Mouse (Mus musculus) adrenal gland, adult 18-20 months (tissue): ENCODE measurements around the gene Top2a. TPM values are rescaled to one million over a fixed set of nuclear protein-coding genes. Genes with fewer than 3 reads are reported as not detected.

Experiments
- DNase-seq, 2 experiments: peaks; one replicate each; pipeline ENCODE4 v3.0.0; 2021 to 2022; ENCODE audit warnings: low spot score in 2 of 2
- total RNA-seq, 2 experiments: library from RNA; stranded (reverse); gene quantifications; 1 replicate in 1 of 2; 2 replicates in 1 of 2; pipeline ENCODE4 v1.2.3; 2021

Gene Top2a
- total RNA-seq, 2 experiments from 2014 or later, result 3.2 to 4.3 TPM

GRCm38 (mm10) chr11:98966499-98967141 lies 57.4 kb downstream of the Top2a start:
- DNase-seq, result peak; percentile 52 to 66

GRCm38 (mm10) chr11:98965416-98966077 lies 58.4 kb downstream of the Top2a start:
- peak in 1 of 2 experiments; percentile 25 for DNase-seq

- DNase-seq, result peak in 1 of 2 experiments; percentile 15
Observed at GRCm38 (mm10) chr11:98964616-98965415, 59.2 kb downstream of the Top2a start.

- DNase-seq, result peak in 1 of 2 experiments; percentile 5
Observed at GRCm38 (mm10) chr11:98964201-98964615, 59.8 kb downstream of the Top2a start.

GRCm38 (mm10) chr11:98963191-98964021 lies 60.6 kb downstream of the Top2a start:
- peak; percentile 64 to 79 for DNase-seq

- peak; percentile 18 to 35 for DNase-seq
Observed at GRCm38 (mm10) chr11:98962421-98963095, 61.4 kb downstream of the Top2a start.

- peak in 1 of 2 experiments; percentile 23 for DNase-seq
Observed at GRCm38 (mm10) chr11:98961766-98962165, 62.2 kb downstream of the Top2a start.

- peak; percentile 33 to 50 for DNase-seq
Observed at GRCm38 (mm10) chr11:98961051-98961592, 62.9 kb downstream of the Top2a start.

GRCm38 (mm10) chr11:98960313-98960906 lies 63.6 kb downstream of the Top2a start:
- peak; percentile 75 to 83 for DNase-seq

GRCm38 (mm10) chr11:98959437-98960312 lies 64.3 kb downstream of the Top2a start:
- peak; percentile 76 to 81 for DNase-seq

- no peak for DNase-seq
Observed at GRCm38 (mm10) chr11:98956340-98956739, 67.6 kb downstream of the Top2a start.

GRCm38 (mm10) chr11:98955707-98956235 lies 68.2 kb downstream of the Top2a start:
- DNase-seq, result no peak

- no peak for DNase-seq
Observed at GRCm38 (mm10) chr11:98954801-98955706, 68.9 kb downstream of the Top2a start.

- peak; percentile 77 to 79 for DNase-seq
Observed at GRCm38 (mm10) chr11:98954373-98954772, 69.6 kb downstream of the Top2a start.

GRCm38 (mm10) chr11:98953835-98954320 lies 70.1 kb downstream of the Top2a start:
- no peak for DNase-seq

- DNase-seq, result no peak
Observed at GRCm38 (mm10) chr11:98953361-98953760, 70.6 kb downstream of the Top2a start.

GRCm38 (mm10) chr11:98952736-98953135 lies 71.3 kb downstream of the Top2a start:
- DNase-seq, result no peak
